Mouse (Mus musculus): ENCODE measurements at regions not wholly inside any gene's neighbourhood (a gene's known extent, or its start where the extent isn't known, plus 50 kb on each side); places are given as distances from the start of the nearest gene placed in this dataset.

- TF ChIP-seq CTCF (IDR thresholded peaks at IDR 0.05; ENCODE audit: extremely low read depth, insufficient read depth, insufficient read length, insufficient replicate concordance) (no peak), POLR2A (IDR thresholded peaks at IDR 0.05; ENCODE audit: low read depth, low read length) (no peak)
These were observed 330.3 kb downstream of the Cmpk2 start for GRCm38 (mm10) chr12:26799310-26799709.
